Mouse (Mus musculus) gastrocnemius, postnatal 36 days (tissue): ENCODE results near the gene Foxe1. TPM values are rescaled to one million over a fixed set of nuclear protein-coding genes. Genes with fewer than 3 reads are reported as not detected.
A peak's percentile ranks its signal among the peaks of the same experiment; 100 is the strongest.

Experiments used
- DNase-seq, 2 experiments: peaks; one replicate each; pipeline ENCODE4 v3.0.0; 2022
- intact Hi-C: fragments of 180-260 bp; cut with DNase I; formaldehyde crosslinking; loops from one replicate; pipeline ENCODE4 v1.15.1; 2025
- total RNA-seq, 2 experiments: library from RNA; stranded (reverse); gene quantifications; 2 replicates each; pipeline ENCODE4 v1.2.3; 2021

The Foxe1 gene
- total RNA-seq, 2 experiments from 2014 or later: not detected

DNA sequence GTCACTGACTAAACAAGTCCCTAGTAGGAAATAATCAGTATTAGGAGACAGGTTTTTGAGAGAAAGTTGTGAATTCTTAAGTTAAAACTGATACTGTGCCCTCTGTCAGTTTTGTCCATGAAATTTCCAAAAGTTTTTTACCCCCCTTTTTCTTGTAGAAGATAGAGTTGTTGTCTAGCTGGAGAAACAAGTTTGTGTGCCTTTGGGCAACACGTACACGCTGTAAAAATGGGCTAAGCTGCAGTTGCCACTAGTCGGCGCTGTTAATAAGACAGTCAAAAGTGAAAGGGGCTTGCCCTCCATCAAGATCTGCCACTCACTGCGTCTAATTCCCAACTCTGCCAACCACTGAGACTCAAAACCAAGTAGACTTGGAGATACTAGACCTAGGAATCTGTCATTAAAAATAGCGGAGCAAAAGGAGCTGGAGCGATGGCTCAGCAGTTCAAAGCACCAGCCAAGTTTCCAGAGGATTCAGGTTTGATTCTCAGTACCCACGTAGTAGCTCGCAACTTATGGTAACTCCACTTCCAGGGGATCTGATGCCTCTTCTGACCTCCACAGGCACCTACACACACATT is 47.1 kb downstream of the Foxe1 start:
- intact Hi-C loops: loop anchor here (5.0 kb wide), 1 partner anchor 57 kb away; no protein-coding TSS in a partner anchor

GRCm38 (mm10) chr4:46394388-46394787 is 51.0 kb downstream of the Foxe1 start:
- intact Hi-C loops: loop anchor here (5.0 kb wide), 1 partner anchor 53 kb away; no protein-coding TSS in a partner anchor
- DNase-seq: no peak

More for the DNA sequence above, 47.1 kb downstream of the Foxe1 start:
- DNase-seq: peak; percentile 56 to 58

DNA sequence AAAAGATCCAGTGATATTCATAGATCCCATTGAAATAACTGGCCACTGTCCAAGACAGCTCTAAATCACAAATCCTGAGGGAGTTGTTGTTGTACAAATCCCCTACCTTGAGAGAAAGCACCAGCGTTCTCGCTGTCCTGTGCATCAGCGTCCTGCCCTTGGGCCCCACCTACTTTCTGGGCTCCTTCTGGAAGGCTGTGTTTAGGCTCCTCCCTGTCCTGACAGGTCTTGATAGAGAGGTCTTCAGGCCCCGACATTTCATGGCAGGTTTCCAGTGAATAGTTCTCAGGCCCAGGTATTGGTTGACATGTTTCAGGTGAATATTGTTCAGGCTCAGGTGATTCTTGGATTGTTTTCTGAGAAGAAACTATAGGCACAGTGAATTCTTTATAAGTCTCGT is 52.3 kb downstream of the Foxe1 start:
- no peak for DNase-seq
- intact Hi-C loops: no loop called here

Other genes with a start within 250 kb of the Foxe1 start
- 10 to 100 TPM; 10.4 to 12.2 TPM for gene Ncbp1, start 205.0 kb upstream of the Foxe1 start, total RNA-seq
- 10 to 100 TPM in 1 of 2 experiments, 1 to 10 TPM in 1; 8.7 to 10.8 TPM for gene Tstd2, start 204.9 kb upstream of the Foxe1 start, total RNA-seq
- gene Xpa, start 147.3 kb upstream of the Foxe1 start, total RNA-seq: 1 to 10 TPM; 6.4 to 6.7 TPM
- 1 to 10 TPM; 2.1 to 2.5 TPM for gene Trmo, start 45.8 kb downstream of the Foxe1 start, total RNA-seq
- gene Hemgn, start 69.9 kb downstream of the Foxe1 start, total RNA-seq: not detected
- gene Anp32b, start 107.3 kb downstream of the Foxe1 start, total RNA-seq: 10 to 100 TPM; 54.4 to 64.0 TPM
- 10 to 100 TPM; 15.6 to 18.0 TPM for gene Nans, start 145.6 kb downstream of the Foxe1 start, total RNA-seq
- gene Trim14, start 192.5 kb downstream of the Foxe1 start, total RNA-seq: under 1 TPM; 0.36 to 0.37 TPM